Mouse (Mus musculus) lung, adult 2 months (tissue): ENCODE measurements around the gene Svip.

Source experiments
- CTCF ChIP-seq: fragments of 200-500 bp; IDR thresholded peaks from 2 replicates; pipeline ENCODE4 v1.5.1; 2011; ENCODE audit warnings: mild to moderate bottlenecking, low read length, control low read depth; ENCODE audit not compliant: insufficient read depth
- POLR2A ChIP-seq: fragments of 200-500 bp; IDR thresholded peaks from 2 replicates; pipeline ENCODE4 v1.6.1; 2011; ENCODE audit warnings: low read depth, mild to moderate bottlenecking, control low read depth, low read length, borderline replicate concordance; ENCODE audit errors: extremely low read depth

DNA sequence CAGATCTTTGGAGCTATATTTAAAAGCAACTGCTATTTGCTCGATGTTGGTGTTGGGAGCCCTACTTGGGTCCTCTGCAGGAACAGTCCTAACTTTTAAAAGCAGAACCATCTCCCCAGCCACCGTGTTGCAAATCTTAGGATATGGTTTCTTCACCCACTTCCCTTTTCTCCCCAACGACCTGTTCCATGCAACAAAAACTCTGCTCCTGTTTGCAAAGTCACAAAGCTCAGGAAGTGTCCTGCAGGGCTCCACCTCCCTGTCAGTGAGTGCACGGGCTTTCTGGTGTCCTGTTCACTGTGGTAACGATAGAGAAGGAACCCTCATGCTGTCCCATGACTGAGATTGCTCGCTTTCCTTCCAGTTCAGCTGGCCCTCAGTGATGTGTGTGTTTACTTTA lies 18.9 kb downstream of the Svip start:
- TF ChIP-seq CTCF (no peak), POLR2A (no peak)
